Mouse (Mus musculus) small intestine, adult 2 months (tissue): ENCODE measurements at regions not wholly inside any gene's neighbourhood (a gene's known extent, or its start where the extent isn't known, plus 50 kb on each side); places are given as distances from the start of the nearest gene placed in this dataset.

ENCODE experiments used
- CTCF ChIP-seq: fragments of 200-500 bp; IDR thresholded peaks from 2 replicates; pipeline ENCODE4 v1.5.1; 2012; ENCODE audit warnings: low read depth, mild to moderate bottlenecking, control low read depth, inconsistent platforms, low read length, moderate library complexity, mixed read lengths; ENCODE audit not compliant: insufficient replicate concordance, insufficient read length; ENCODE audit errors: extremely low read depth
- POLR2A ChIP-seq: fragments of 200-500 bp; IDR thresholded peaks from 2 replicates; pipeline ENCODE4 v1.6.1; 2012; ENCODE audit warnings: low read depth, mild to moderate bottlenecking, control low read depth, inconsistent platforms, low read length, moderate library complexity

- TF ChIP-seq POLR2A (no peak), CTCF (no peak)
These were observed 289.3 kb downstream of the Pik3r1 start for GRCm38 (mm10) chr13:101478608-101479296.
